Mouse (Mus musculus) right cerebral cortex, postnatal 14 days (tissue): ENCODE data around the gene Rgs3.

ENCODE experiments used
- DNase-seq: peaks from one replicate; pipeline ENCODE4 v3.0.0; 2022

Gene Rgs3

GRCm38 (mm10) chr4:62633243-62633642, 73.6 kb downstream of the Rgs3 start:
- no peak for DNase-seq

- DNase-seq = no peak
Measured at GRCm38 (mm10) chr4:62634054-62634591, 74.5 kb downstream of the Rgs3 start.

GRCm38 (mm10) chr4:62634840-62635239, 75.2 kb downstream of the Rgs3 start:
- DNase-seq = no peak

GRCm38 (mm10) chr4:62636047-62636446, 76.4 kb downstream of the Rgs3 start:
- DNase-seq = no peak

- no peak for DNase-seq
Measured at GRCm38 (mm10) chr4:62637856-62638604, 78.4 kb downstream of the Rgs3 start.

GRCm38 (mm10) chr4:62640496-62641229, 81.0 kb downstream of the Rgs3 start:
- no peak for DNase-seq

- no peak for DNase-seq
Measured at GRCm38 (mm10) chr4:62641230-62641589, 81.6 kb downstream of the Rgs3 start.

- no peak for DNase-seq
Measured at GRCm38 (mm10) chr4:62641656-62642055, 82.0 kb downstream of the Rgs3 start.

GRCm38 (mm10) chr4:62643401-62643800, 83.8 kb downstream of the Rgs3 start:
- DNase-seq = no peak

GRCm38 (mm10) chr4:62644031-62644793, 84.6 kb downstream of the Rgs3 start:
- no peak for DNase-seq

- no peak for DNase-seq
Measured at GRCm38 (mm10) chr4:62646556-62647248, 87.1 kb downstream of the Rgs3 start.

- DNase-seq = no peak
Measured at GRCm38 (mm10) chr4:62648848-62649247, 89.2 kb downstream of the Rgs3 start.

GRCm38 (mm10) chr4:62649536-62650230, 90.0 kb downstream of the Rgs3 start:
- DNase-seq = no peak

- no peak for DNase-seq
Measured at GRCm38 (mm10) chr4:62651179-62651760, 91.6 kb downstream of the Rgs3 start.

- no peak for DNase-seq
Measured at GRCm38 (mm10) chr4:62652215-62652614, 92.6 kb downstream of the Rgs3 start.

GRCm38 (mm10) chr4:62652921-62653757, 93.5 kb downstream of the Rgs3 start:
- DNase-seq = no peak

GRCm38 (mm10) chr4:62653922-62654661, 94.4 kb downstream of the Rgs3 start:
- no peak for DNase-seq

- no peak for DNase-seq
Measured at GRCm38 (mm10) chr4:62659264-62659663, 99.6 kb downstream of the Rgs3 start.

- no peak for DNase-seq
Measured at GRCm38 (mm10) chr4:62659861-62660553, 100.4 kb downstream of the Rgs3 start.

- DNase-seq = no peak
Measured at GRCm38 (mm10) chr4:62660554-62660864, 100.9 kb downstream of the Rgs3 start.
